In the genomic region with DNA sequence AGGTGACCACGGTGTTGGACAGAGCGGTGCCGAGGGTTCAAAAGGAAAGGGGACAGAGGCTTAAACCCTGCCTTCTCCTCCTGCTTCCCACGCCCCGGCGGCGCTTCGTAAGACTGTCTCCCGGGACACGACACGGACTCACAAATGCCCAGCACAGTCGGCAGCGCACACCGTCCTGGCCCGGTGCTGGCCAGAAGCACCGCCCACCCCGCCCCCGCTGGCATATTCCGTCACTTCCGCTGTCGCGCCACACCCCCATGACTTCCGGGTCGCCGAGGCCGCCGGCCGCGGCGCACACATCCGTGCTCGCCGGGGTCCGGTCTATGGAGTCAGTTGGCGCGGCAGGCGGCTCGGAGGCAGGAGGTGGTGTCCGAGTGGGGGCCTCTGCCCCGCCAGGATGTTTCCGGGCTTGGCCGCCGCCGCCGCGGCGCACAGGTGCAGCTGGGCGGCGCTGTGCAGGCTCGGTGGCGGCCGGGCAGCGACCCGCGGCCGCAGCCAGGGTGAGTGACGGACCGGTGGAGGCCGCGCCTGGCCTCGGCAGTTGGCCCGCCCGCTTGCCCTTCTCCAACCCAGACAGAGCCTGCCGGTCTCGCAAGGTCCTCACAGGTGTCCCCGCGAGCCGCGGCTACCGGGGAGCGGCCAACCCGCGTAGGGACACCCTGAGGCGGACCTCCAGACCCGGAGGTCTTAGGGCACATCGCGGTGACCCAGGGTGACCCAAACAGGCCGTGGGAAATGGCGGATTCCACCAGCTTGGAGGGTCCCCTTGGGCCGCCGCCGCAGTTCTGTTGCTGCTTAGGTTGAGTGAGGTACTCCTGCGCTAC, we compare ENCODE assay signal across 8 mouse cellular contexts. TPM values are rescaled to one million over a fixed set of nuclear protein-coding genes. Genes with fewer than 3 reads are reported as not detected.
DNase-seq lines count a peak whose midpoint lies in the region; ATAC-seq lines count a peak whose summit lies in the region.

A gene (plus strand): TSS at position 258 of the 824 bp plus-strand sequence.

- H3K27me3 ChIP-seq in intestine, embryonic 14.5 days (replicated peaks; ENCODE audit: control insufficient read depth, insufficient read depth, low read length): no peaks in the 10 kb centered on the region

- DNase-seq in adrenal gland, adult (ENCODE audit: inconsistent age in 2 of 2, low spot score in 1 of 2): peak; percentile 94 to 98
- DNase-seq in embryo, embryonic 10.5 days (ENCODE audit: low spot score): peak; percentile 92
- DNase-seq in gastrocnemius, postnatal 25 days: peak; percentile 91
- DNase-seq in intestine, embryonic 14.5 days (ENCODE audit: low spot score): peak; percentile 96
- peak; percentile 91 to 92 for DNase-seq in left cerebral cortex, postnatal 14 days (ENCODE audit: low spot score in 2 of 2)
- DNase-seq in mesoderm, embryonic 11.5 days (ENCODE audit: low read depth, low spot score): peak; percentile 93
- DNase-seq in right cerebral cortex, postnatal 36 days (ENCODE audit: low spot score in 2 of 2): peak; percentile 85
- peak; percentile 91 for DNase-seq in yolk sac, embryonic 10.5 days (ENCODE audit: low spot score)

- intact Hi-C loops in left cerebral cortex, postnatal 14 days (cut with DNase I): no loop called here

- H3K9ac ChIP-seq in intestine, embryonic 14.5 days (ENCODE audit: low read length): peak within 1 kb of the TSS; percentile 86

- WGBS in intestine, embryonic 14.5 days: under 1% methylated on average over 79 of the region's 83 CpGs

- H3K4me1 ChIP-seq in intestine, embryonic 14.5 days (replicated peaks; ENCODE audit: control insufficient read depth, insufficient read depth, low read length): peaks cover 6% of the 10 kb centered on the region; the same call in 1 of the 2 replicates

- peak within 1 kb of the TSS; percentile 90 for H3K4me3 ChIP-seq in intestine, embryonic 14.5 days (ENCODE audit: low read depth, low read length)

- peak within 1 kb of the TSS; percentile 74 for H3K27ac ChIP-seq in intestine, embryonic 14.5 days (ENCODE audit: low read depth)

- no peaks in the 10 kb centered on the region for H3K9me3 ChIP-seq in intestine, embryonic 14.5 days (ENCODE audit: control insufficient read depth, low read length)

- peak; percentile 96 for ATAC-seq in intestine, embryonic 14.5 days (replicated peaks; ENCODE audit: low FRiP score, low TSS enrichment, low read depth)

- peaks cover 8% of the 10 kb centered on the region; the same call in 1 of the 2 replicates for H3K36me3 ChIP-seq in intestine, embryonic 14.5 days (ENCODE audit: control insufficient read depth, insufficient read depth, low read length)

- peak within 1 kb of the TSS; percentile 84 for H3K4me2 ChIP-seq in intestine, embryonic 14.5 days (ENCODE audit: low read length)

RNA-seq across cellular contexts. Expression of the gene that starts here (rescaled TPM):
- 100 to 1,000 TPM in 1 of 2 experiments, 10 to 100 TPM in 1; 99.0 to 104 TPM for total RNA-seq in gastrocnemius, postnatal 25 days (2021)
- 98.2 and 106 TPM in 2 replicates for polyA plus RNA-seq in intestine, embryonic 14.5 days (2014; fragmentation: Nextera tagmentation; extraction: Ambion mirVana)
- 100 to 1,000 TPM; 191 to 200 TPM for total RNA-seq in left cerebral cortex, postnatal 14 days (2021)

Comparison
In these comparisons a context has a peak if more than half of its experiments do, and no peak if none do; other contexts are left out.
1. Peak in every context shown above with its lines: DNase-seq, ATAC-seq, H3K4me3 ChIP-seq and H3K27ac ChIP-seq.